ENCODE assay signal across 8 mouse cellular contexts in genomic region chr12:101028247-101028953, GRCm38 (mm10). TPM values are rescaled to one million over a fixed set of nuclear protein-coding genes. Genes with fewer than 3 reads are reported as not detected.
DNase-seq lines count a peak whose midpoint lies in the region; ATAC-seq and TF ChIP-seq lines count a peak whose summit lies in the region.

No protein-coding gene starts in this region.

- H3K27me3 ChIP-seq in heart, embryonic 13.5 days (replicated peaks) = peaks cover 71% of the 10 kb centered on the region
- no peaks in the 10 kb centered on the region for H3K27me3 ChIP-seq in forebrain, embryonic 11.5 days (ENCODE audit: control insufficient read depth, insufficient read depth, low read length)
- peaks cover 26% of the 10 kb centered on the region for H3K27me3 ChIP-seq in limb, embryonic 14.5 days (ENCODE audit: control insufficient read depth, insufficient read depth, low read length)

- peak overlapping the region; percentile 99 for H3K4me2 ChIP-seq in heart, embryonic 13.5 days
- H3K4me2 ChIP-seq in forebrain, embryonic 11.5 days (ENCODE audit: low read depth, low read length, severe bottlenecking) = peak overlapping the region; percentile 70
- H3K4me2 ChIP-seq in limb, embryonic 14.5 days (replicated peaks; ENCODE audit: low read depth, low read length, severe bottlenecking) = peak overlapping the region; percentile 97

- WGBS in heart, embryonic 13.5 days = under 1% methylated on average over 59 of the region's 67 CpGs
- WGBS in forebrain, embryonic 11.5 days = under 1% methylated on average over 64 of the region's 67 CpGs
- WGBS in limb, embryonic 14.5 days = under 1% methylated on average over 54 of the region's 67 CpGs

- TF ChIP-seq POLR2A in limb, embryonic 14.5 days (IDR thresholded peaks at IDR 0.05; ENCODE audit: borderline replicate concordance, extremely low read depth, insufficient read depth, insufficient read length) = no peak

- no peaks in the 10 kb centered on the region for H3K36me3 ChIP-seq in heart, embryonic 13.5 days
- H3K36me3 ChIP-seq in ES-E14 (ENCODE audit: control insufficient read depth, insufficient read depth, low read length, poor library complexity, severe bottlenecking) = peaks cover 2% of the 10 kb centered on the region; the same call in 1 of the 2 replicates
- H3K36me3 ChIP-seq in forebrain, embryonic 11.5 days (ENCODE audit: control insufficient read depth, insufficient read depth, low read length) = no peaks in the 10 kb centered on the region
- no peaks in the 10 kb centered on the region for H3K36me3 ChIP-seq in limb, embryonic 14.5 days (ENCODE audit: control insufficient read depth, insufficient read depth, low read length)

- peak overlapping the region; percentile 76 for H3K4me3 ChIP-seq in heart, embryonic 13.5 days
- peak overlapping the region; percentile 85 to 97 for H3K4me3 ChIP-seq in ES-E14 (ENCODE audit: insufficient read depth in 1 of 2, low read depth in 1 of 2, low read length in 2 of 2, poor library complexity in 1 of 2, severe bottlenecking in 1 of 2)
- peak overlapping the region; percentile 78 for H3K4me3 ChIP-seq in forebrain, embryonic 11.5 days (ENCODE audit: low read depth, low read length)
- peak overlapping the region; percentile 58 for H3K4me3 ChIP-seq in limb, embryonic 14.5 days (replicated peaks; ENCODE audit: low read length)

- peak overlapping the region; percentile 57 for H3K27ac ChIP-seq in heart, embryonic 13.5 days (replicated peaks)
- H3K27ac ChIP-seq in ES-E14 (ENCODE audit: insufficient read depth, low read depth, low read length, poor library complexity, severe bottlenecking) = 0 out of 2 replicates have a peak overlapping the region, but pooled peaks have one; percentile 24
- H3K27ac ChIP-seq in forebrain, embryonic 11.5 days (ENCODE audit: low read depth, low read length) = peak overlapping the region; percentile 95
- H3K27ac ChIP-seq in limb, embryonic 14.5 days (replicated peaks; ENCODE audit: low read depth, low read length) = peak overlapping the region; percentile 43; the same call in 1 of the 2 replicates

- 0 out of 2 replicates have a peak, but pooled peaks have one; percentile 6 for ATAC-seq in heart, embryonic 13.5 days (ENCODE audit: extremely low read depth, insufficient number of reproducible peaks, low FRiP score, low TSS enrichment)
- no peak; the same call in 1 of the 2 replicates for ATAC-seq in forebrain, embryonic 11.5 days (replicated peaks; ENCODE audit: low FRiP score)
- ATAC-seq in limb, embryonic 14.5 days (ENCODE audit: low FRiP score, low read depth) = no peak
- peak; percentile 11; the same call in 1 of the 2 replicates for ATAC-seq in neutrophil, adult 5-6 weeks (ENCODE audit: extremely low read depth, insufficient number of reproducible peaks, low FRiP score, poor library complexity, severe bottlenecking)

- no peak for DNase-seq in heart, adult 8-10 months (ENCODE audit: low spot score)
- DNase-seq in ES-E14 (ENCODE audit: low read depth, low spot score) = no peak
- DNase-seq in forebrain, embryonic 11.5 days (ENCODE audit: low spot score) = no peak
- no peak for DNase-seq in limb, embryonic 14.5 days (ENCODE audit: low spot score)
- DNase-seq in urinary bladder, postnatal 10 days (ENCODE audit: low spot score) = no peak
- no peak for DNase-seq in retina, embryonic 14.5 days (ENCODE audit: low spot score)

- no peaks in the 10 kb centered on the region for H3K9me3 ChIP-seq in heart, embryonic 13.5 days
- H3K9me3 ChIP-seq in ES-E14 (ENCODE audit: control insufficient read depth, insufficient read depth, low read depth, low read length) = no peaks in the 10 kb centered on the region
- H3K9me3 ChIP-seq in forebrain, embryonic 11.5 days (ENCODE audit: control insufficient read depth, low read length) = no peaks in the 10 kb centered on the region
- no peaks in the 10 kb centered on the region for H3K9me3 ChIP-seq in limb, embryonic 14.5 days (ENCODE audit: control insufficient read depth, low read length)

- H3K9ac ChIP-seq in heart, embryonic 13.5 days = peak overlapping the region; percentile 85
- H3K9ac ChIP-seq in ES-E14 (ENCODE audit: insufficient read depth, low read depth, low read length, poor library complexity, severe bottlenecking) = peak overlapping the region; percentile 93
- peak overlapping the region; percentile 98 for H3K9ac ChIP-seq in forebrain, embryonic 11.5 days (ENCODE audit: low read length)
- H3K9ac ChIP-seq in limb, embryonic 14.5 days (ENCODE audit: low read depth, low read length, severe bottlenecking) = peak overlapping the region; percentile 57

- in situ Hi-C loops in ES-E14 (cut with MboI; ENCODE audit: low sequenced_read_pairs in 2 of 2, unreplicated experiment in 2 of 2) = loop anchor here in 1 of 2 experiments (5.0 kb wide), 1 partner anchor 76 kb away; no protein-coding TSS in a partner anchor

- H3K4me1 ChIP-seq in heart, embryonic 13.5 days = peaks cover 38% of the 10 kb centered on the region
- peaks cover 2 to 23% of the 10 kb centered on the region in 2 experiments; a peak in 2 of 4 replicates for H3K4me1 ChIP-seq in ES-E14 (ENCODE audit: control insufficient read depth in 2 of 2, insufficient read depth in 2 of 2, low read length in 2 of 2, poor library complexity in 1 of 2)
- H3K4me1 ChIP-seq in forebrain, embryonic 11.5 days (replicated peaks; ENCODE audit: control insufficient read depth, insufficient read depth, low read length) = peaks cover 14% of the 10 kb centered on the region; the same call in 1 of the 2 replicates
- H3K4me1 ChIP-seq in limb, embryonic 14.5 days (ENCODE audit: control insufficient read depth, insufficient read depth, low read length) = peaks cover 14% of the 10 kb centered on the region

TF ChIP-seq in ES-E14, 5 proteins besides CTCF, POLR2A, EP300 and RAD21:
- no peak for TF ChIP-seq HCFC1 (IDR thresholded peaks at IDR 0.05; ENCODE audit: borderline replicate concordance, insufficient read depth, low read length)
- no peak for TF ChIP-seq ZNF384 (IDR thresholded peaks at IDR 0.05; ENCODE audit: low read depth, low read length)

RNA-seq across cellular contexts. Expression of gene Ccdc88c, which starts 0.5 kb away (rescaled TPM):
- 1.8 and 1.9 TPM in 2 replicates for polyA plus RNA-seq in heart, embryonic 13.5 days (2015; fragmentation: Nextera tagmentation; extraction: Ambion mirVana)
- 1 to 10 TPM; 4.2 to 6.4 (median 4.4) TPM for total RNA-seq in heart, adult 8-10 months (2022)
- 35.7 and 42.7 TPM in 2 replicates for total RNA-seq in ES-E14 (2012; rRNA removed)
- polyA plus RNA-seq in forebrain, embryonic 11.5 days (2014; fragmentation: Nextera tagmentation; extraction: Ambion mirVana) = 22.5 and 27.7 TPM in 2 replicates
- 5.5 and 6.5 TPM in 2 replicates for polyA plus RNA-seq in limb, embryonic 14.5 days (2012; rRNA removed)
- polyA plus RNA-seq in limb, embryonic 14.5 days (2014; fragmentation: Nextera tagmentation; extraction: Ambion mirVana) = 4.9 and 5.2 TPM in 2 replicates
- total RNA-seq in neutrophil, adult 5-6 weeks (2017) = 283 and 312 TPM in 2 replicates

RNA-seq across cellular contexts. Expression of gene Ppp4r3a, which starts 55.1 kb away (rescaled TPM):
- polyA plus RNA-seq in heart, embryonic 13.5 days (2015; fragmentation: Nextera tagmentation; extraction: Ambion mirVana) = 24.2 and 25.6 TPM in 2 replicates
- total RNA-seq in heart, adult 8-10 months (2022) = 10 to 100 TPM; 20.7 to 21.8 (median 21.3) TPM
- total RNA-seq in ES-E14 (2012; rRNA removed) = 78.8 and 87.1 TPM in 2 replicates
- polyA plus RNA-seq in forebrain, embryonic 11.5 days (2014; fragmentation: Nextera tagmentation; extraction: Ambion mirVana) = 76.7 and 78.7 TPM in 2 replicates
- 35.4 and 44.9 TPM in 2 replicates for polyA plus RNA-seq in limb, embryonic 14.5 days (2012; rRNA removed)
- 40.3 and 45.1 TPM in 2 replicates for polyA plus RNA-seq in limb, embryonic 14.5 days (2014; fragmentation: Nextera tagmentation; extraction: Ambion mirVana)
- 182 and 185 TPM in 2 replicates for total RNA-seq in neutrophil, adult 5-6 weeks (2017)

Comparison
In these comparisons a context has a peak if more than half of its experiments do, and no peak if none do; other contexts are left out.
1. ATAC-seq: peak in heart, embryonic 13.5 days (single experiment) and neutrophil, adult 5-6 weeks (single experiment); none in forebrain, embryonic 11.5 days (single experiment) and limb, embryonic 14.5 days (single experiment).
2. H3K27ac ChIP-seq: peak in every context shown above with its lines; median percentile 95 in forebrain, embryonic 11.5 days; 57 in heart, embryonic 13.5 days; 43 in limb, embryonic 14.5 days; 24 in ES-E14.
3. Peak in every context shown above with its lines, with median percentiles within 50 percentile points of each other: H3K4me2 ChIP-seq, H3K4me3 ChIP-seq and H3K9ac ChIP-seq.